Mouse (Mus musculus) forebrain, embryonic 12.5 days (tissue): ENCODE results near the gene Pidd1. TPM values are rescaled to one million over a fixed set of nuclear protein-coding genes. Genes with fewer than 3 reads are reported as not detected.

ENCODE experiments used
- ATAC-seq: fragments of 200-750 bp; cut with Nextera tagmentation; 2 replicates; pipeline ENCODE4 v1.8.0; 2017; ENCODE audit warnings: moderate TSS enrichment; ENCODE audit not compliant: low FRiP score
- H3K27ac ChIP-seq: fragments of 300-500 bp; sonication (generic); 2 replicates; pipeline ENCODE4 v1.5.1; 2016; ENCODE audit warnings: mild to moderate bottlenecking
- H3K27me3 ChIP-seq: fragments of 300-500 bp; sonication (generic); 2 replicates; pipeline ENCODE4 v1.6.1; 2016; ENCODE audit warnings: mild to moderate bottlenecking
- H3K36me3 ChIP-seq: fragments of 300-500 bp; sonication (generic); replicated peaks from 2 replicates; pipeline ENCODE4 v1.6.1; 2016; ENCODE audit warnings: mild to moderate bottlenecking
- H3K4me1 ChIP-seq: fragments of 300-500 bp; sonication (generic); 2 replicates; pipeline ENCODE4 v1.6.1; 2016
- H3K4me2 ChIP-seq: fragments of 300-500 bp; sonication (generic); 2 replicates; pipeline ENCODE4 v1.6.1; 2016; ENCODE audit warnings: mild to moderate bottlenecking, moderate library complexity
- H3K4me3 ChIP-seq: fragments of 300-500 bp; sonication (generic); replicated peaks from 2 replicates; pipeline ENCODE4 v1.5.1; 2016; ENCODE audit warnings: mild to moderate bottlenecking
- H3K9ac ChIP-seq: fragments of 300-500 bp; sonication (generic); 2 replicates; pipeline ENCODE4 v1.6.1; 2016; ENCODE audit warnings: mild to moderate bottlenecking
- H3K9me3 ChIP-seq: fragments of 300-500 bp; sonication (generic); 2 replicates; pipeline ENCODE4 v1.6.1; 2016
- WGBS: fragments of 180-500 bp; shearing (Covaris S2); methylation state at CpG from one replicate; pipeline ENCODE4 v1.1.7; 2016; 5-methylcytosine and 5-hydroxymethylcytosine counted together
- polyA plus RNA-seq: library from polyadenylated mRNA; unstranded; fragments of >200 nt; fragmentation: Nextera tagmentation; extraction: Ambion mirVana; gene quantifications from 2 replicates; pipeline ENCODE4 v1.2.1, GENCODE M21; 2016

Gene Pidd1
- polyA plus RNA-seq, 1 experiment from 2014 or later, result 16.9 TPM

DNA sequence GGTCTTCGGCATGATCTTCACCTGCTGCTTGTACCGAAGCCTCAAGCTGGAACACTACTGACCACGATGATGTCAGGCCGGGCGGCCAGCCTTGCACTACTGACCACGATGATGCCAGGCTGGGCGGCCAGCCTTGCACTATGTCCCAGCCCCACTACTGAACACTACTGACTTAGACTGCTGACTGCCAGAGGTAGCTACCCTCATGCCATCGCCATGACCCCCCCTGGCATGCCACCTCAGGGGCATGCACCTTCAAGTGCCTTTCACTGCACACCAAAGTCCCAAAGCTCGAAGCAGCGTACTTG, 26.8 kb upstream of the Pidd1 start:
- WGBS, result 96% methylated on average over 10 of the region's 10 CpGs
- no peaks in the 10 kb centered on the region for H3K9me3 ChIP-seq
- no peak overlapping the region for H3K27ac ChIP-seq
- H3K9ac ChIP-seq, result no peak overlapping the region
- H3K4me2 ChIP-seq, result no peak overlapping the region
- ATAC-seq, result no peak
- no peak overlapping the region for H3K4me3 ChIP-seq
- peaks cover 16% of the 10 kb centered on the region for H3K27me3 ChIP-seq
- H3K36me3 ChIP-seq, result peaks cover 34% of the 10 kb centered on the region
- H3K4me1 ChIP-seq, result peaks cover 48% of the 10 kb centered on the region

DNA sequence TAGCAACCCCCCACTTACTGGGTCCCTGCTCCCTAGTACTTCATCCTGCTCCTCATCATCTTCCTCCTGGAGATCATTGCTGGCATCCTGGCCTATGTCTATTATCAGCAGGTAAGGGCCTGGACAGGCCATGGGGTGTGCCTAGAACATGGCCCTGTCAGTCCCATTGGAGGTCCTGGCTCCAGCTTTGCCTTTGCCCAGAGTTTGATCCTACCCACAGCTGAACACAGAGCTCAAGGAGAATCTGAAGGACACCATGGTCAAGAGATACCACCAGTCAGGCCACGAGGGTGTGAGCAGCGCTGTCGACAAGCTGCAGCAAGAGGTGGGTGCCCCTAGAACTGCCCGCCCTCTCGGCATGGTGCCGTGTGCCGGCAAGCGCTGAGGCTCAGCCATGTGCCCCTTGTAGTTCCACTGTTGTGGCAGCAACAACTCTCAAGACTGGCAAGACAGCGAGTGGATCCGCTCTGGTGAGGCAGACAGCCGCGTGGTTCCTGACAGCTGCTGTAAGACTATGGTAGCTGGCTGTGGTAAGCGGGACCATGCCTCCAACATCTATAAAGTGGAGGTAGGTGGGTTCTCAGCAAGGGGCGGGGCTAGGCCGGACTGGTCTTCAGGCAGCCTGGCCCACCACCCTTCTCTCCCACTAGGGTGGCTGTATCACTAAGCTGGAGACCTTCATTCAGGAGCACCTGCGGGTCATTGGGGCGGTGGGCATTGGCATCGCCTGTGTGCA, 26.2 kb upstream of the Pidd1 start:
- no peak for ATAC-seq
- peaks cover 34% of the 10 kb centered on the region for H3K36me3 ChIP-seq
- 87% methylated on average over 18 of the region's 18 CpGs for WGBS
- H3K27ac ChIP-seq, result no peak overlapping the region
- H3K4me1 ChIP-seq, result peaks cover 49% of the 10 kb centered on the region
- H3K4me3 ChIP-seq, result no peak overlapping the region
- H3K4me2 ChIP-seq, result no peak overlapping the region
- peaks cover 19% of the 10 kb centered on the region for H3K27me3 ChIP-seq
- H3K9ac ChIP-seq, result no peak overlapping the region
- H3K9me3 ChIP-seq, result no peaks in the 10 kb centered on the region

GRCm38 (mm10) chr7:141469352-141469751, 25.5 kb upstream of the Pidd1 start:
- Histone ChIP-seq H3K27ac (peak overlapping the region; percentile 84), H3K4me1 (peaks cover 53% of the 10 kb centered on the region), H3K36me3 (peaks cover 34% of the 10 kb centered on the region), H3K4me2 (peak overlapping the region; percentile 65), H3K4me3 (peak overlapping the region; percentile 60), H3K9me3 (no peaks in the 10 kb centered on the region), H3K9ac (peak overlapping the region; percentile 71; the same call in 1 of the 2 replicates), H3K27me3 (peaks cover 26% of the 10 kb centered on the region)
- no peak for ATAC-seq
- 79% methylated on average over 6 of the region's 6 CpGs for WGBS

GRCm38 (mm10) chr7:141468522-141469211, 24.8 kb upstream of the Pidd1 start:
- Histone ChIP-seq H3K9me3 (no peaks in the 10 kb centered on the region), H3K4me1 (peaks cover 46% of the 10 kb centered on the region), H3K36me3 (peaks cover 34% of the 10 kb centered on the region), H3K27me3 (peaks cover 33% of the 10 kb centered on the region), H3K9ac (peak overlapping the region; percentile 71), H3K27ac (peak overlapping the region; percentile 84), H3K4me2 (peak overlapping the region; percentile 65), H3K4me3 (peak overlapping the region; percentile 60)
- ATAC-seq, result peak; percentile 82
- 21% methylated on average over 8 of the region's 8 CpGs for WGBS

DNA sequence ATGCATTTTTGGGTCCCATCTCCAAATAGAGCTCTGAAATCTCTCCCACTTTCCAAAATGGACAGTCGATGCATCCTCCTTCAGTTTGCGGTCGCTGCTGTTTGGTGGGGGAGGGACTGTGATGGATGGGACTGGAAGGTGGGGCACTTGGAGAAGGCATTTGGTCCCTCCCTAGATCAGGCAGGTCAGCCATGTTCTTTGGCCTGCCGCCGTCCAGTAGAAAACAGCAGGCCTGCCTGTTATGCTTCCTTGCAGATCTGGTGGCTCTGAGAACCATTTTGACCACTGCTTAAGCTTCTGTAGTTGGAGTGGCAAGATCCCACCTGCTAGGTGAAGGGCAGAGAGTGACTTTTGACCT, 24.3 kb upstream of the Pidd1 start:
- H3K4me3 ChIP-seq, result peak overlapping the region; percentile 60
- H3K9ac ChIP-seq, result peak overlapping the region; percentile 71
- peak overlapping the region; percentile 84 for H3K27ac ChIP-seq
- H3K36me3 ChIP-seq, result peaks cover 34% of the 10 kb centered on the region
- H3K27me3 ChIP-seq, result peaks cover 38% of the 10 kb centered on the region
- H3K4me2 ChIP-seq, result peak overlapping the region; percentile 65
- peaks cover 41% of the 10 kb centered on the region for H3K4me1 ChIP-seq
- ATAC-seq, result peak; percentile 6; the same call in 1 of the 2 replicates
- H3K9me3 ChIP-seq, result no peaks in the 10 kb centered on the region
- WGBS, result 29% methylated on average over 5 of the region's 5 CpGs

GRCm38 (mm10) chr7:141467230-141468030, 23.6 kb upstream of the Pidd1 start, which contains the start of gene Cd151:
Gene Cd151, plus strand, starts transcription at chr7:141467392.
- Histone ChIP-seq H3K9ac (peak within 1 kb of the TSS; percentile 71), H3K27me3 (peaks cover 45% of the 10 kb centered on the region), H3K4me1 (peaks cover 42% of the 10 kb centered on the region), H3K36me3 (peaks cover 29% of the 10 kb centered on the region), H3K27ac (peak within 1 kb of the TSS; percentile 84), H3K9me3 (no peaks in the 10 kb centered on the region), H3K4me2 (peak within 1 kb of the TSS; percentile 65), H3K4me3 (peak within 1 kb of the TSS; percentile 60)
- ATAC-seq, result peak; percentile 72
- under 1% methylated on average over 52 of the region's 52 CpGs for WGBS

DNA sequence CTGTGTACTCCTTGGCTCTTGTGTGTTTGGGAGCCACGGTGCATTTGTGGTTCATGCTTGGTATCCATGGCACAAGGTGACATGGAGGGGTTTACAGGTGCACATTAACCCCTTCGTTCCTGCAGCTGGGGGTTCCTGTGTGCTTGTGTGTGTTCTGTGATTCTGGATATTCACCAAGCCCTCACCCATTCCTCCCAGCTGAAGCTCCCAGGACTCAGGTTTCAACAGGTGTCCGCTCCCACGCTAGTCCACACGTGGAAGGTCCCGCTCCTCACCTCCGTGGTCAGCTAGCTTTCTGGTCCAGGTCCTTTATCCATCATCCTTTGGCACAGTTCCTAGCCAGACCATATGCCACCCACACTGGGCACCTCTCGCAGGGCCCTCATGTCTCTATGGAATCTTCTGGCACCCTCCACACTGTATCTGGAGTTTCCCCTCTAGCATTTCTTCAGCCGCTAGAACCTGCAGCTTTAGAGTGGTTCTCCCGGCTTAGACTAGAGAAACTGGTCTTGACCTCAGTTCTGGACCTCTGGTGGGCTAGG, 22.9 kb upstream of the Pidd1 start:
- 61% methylated on average over 10 of the region's 10 CpGs for WGBS
- ATAC-seq, result no peak
- peaks cover 53% of the 10 kb centered on the region for H3K27me3 ChIP-seq
- peak overlapping the region; percentile 60 for H3K4me3 ChIP-seq
- peak overlapping the region; percentile 71 for H3K9ac ChIP-seq
- H3K4me2 ChIP-seq, result peak overlapping the region; percentile 65
- H3K4me1 ChIP-seq, result peaks cover 50% of the 10 kb centered on the region
- no peaks in the 10 kb centered on the region for H3K9me3 ChIP-seq
- no peak overlapping the region for H3K27ac ChIP-seq
- H3K36me3 ChIP-seq, result peaks cover 23% of the 10 kb centered on the region

DNA sequence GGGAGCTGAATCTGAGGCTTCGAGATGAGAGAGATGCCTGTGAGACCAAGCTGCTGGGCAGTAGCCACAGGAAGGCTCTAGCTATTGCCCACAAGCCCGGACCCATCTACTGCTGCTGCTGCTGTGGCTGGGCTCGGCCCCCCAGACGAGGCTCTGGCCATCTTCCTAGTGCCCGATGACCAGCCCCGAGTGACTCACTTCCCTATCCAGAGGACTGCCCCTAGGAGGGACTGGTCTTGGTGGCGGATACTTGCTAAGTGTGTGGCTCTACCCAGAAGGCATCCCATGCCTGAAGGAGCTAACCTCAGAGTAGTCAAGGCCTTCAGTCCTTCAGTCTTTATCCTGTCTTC, 22.2 kb upstream of the Pidd1 start:
- Histone ChIP-seq H3K27ac (no peak overlapping the region), H3K9ac (no peak overlapping the region), H3K36me3 (peaks cover 17% of the 10 kb centered on the region), H3K9me3 (no peaks in the 10 kb centered on the region), H3K4me3 (no peak overlapping the region), H3K4me1 (peaks cover 54% of the 10 kb centered on the region), H3K4me2 (no peak overlapping the region), H3K27me3 (peaks cover 59% of the 10 kb centered on the region)
- 77% methylated on average over 7 of the region's 7 CpGs for WGBS
- ATAC-seq, result no peak

DNA sequence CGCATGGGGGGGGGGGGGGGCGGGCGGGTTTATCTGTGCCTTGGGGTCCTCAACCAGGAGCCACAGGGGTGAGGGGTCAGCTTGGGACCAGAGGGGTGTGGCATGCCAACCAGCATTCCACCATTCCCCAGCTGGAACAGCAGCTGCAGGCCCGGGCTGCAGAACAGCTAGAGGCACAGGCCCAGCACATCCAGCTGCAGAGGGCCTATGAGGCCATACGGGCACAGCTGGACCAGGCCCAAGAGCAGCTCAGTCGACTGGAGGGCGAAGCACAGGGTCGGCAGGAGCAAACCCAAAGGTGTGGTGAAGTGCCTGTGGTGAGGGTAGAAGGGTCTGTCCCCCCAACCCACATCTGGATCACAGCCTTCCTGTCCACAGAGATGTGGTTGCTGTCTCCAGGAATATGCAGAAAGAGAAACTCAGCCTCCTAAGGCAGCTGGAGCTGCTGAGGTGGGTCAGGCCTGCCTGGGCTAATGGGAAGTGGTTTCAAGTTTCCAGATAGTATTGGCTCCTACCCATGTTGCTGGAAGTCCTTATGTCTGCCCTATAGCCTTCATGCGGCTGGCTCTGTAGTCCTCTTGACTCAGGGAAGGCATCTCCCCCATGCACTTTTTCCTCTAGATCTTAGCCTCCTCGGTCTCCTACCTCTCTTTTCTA, 21.7 kb upstream of the Pidd1 start:
- no peak for ATAC-seq
- Histone ChIP-seq H3K9ac (peak overlapping the region; percentile 25; the same call in 1 of the 2 replicates), H3K4me2 (no peak overlapping the region), H3K27ac (no peak overlapping the region), H3K9me3 (no peaks in the 10 kb centered on the region), H3K36me3 (peaks cover 12% of the 10 kb centered on the region), H3K4me3 (no peak overlapping the region), H3K4me1 (peaks cover 54% of the 10 kb centered on the region), H3K27me3 (peaks cover 64% of the 10 kb centered on the region)
- WGBS, result 49% methylated on average over 8 of the region's 10 CpGs

DNA sequence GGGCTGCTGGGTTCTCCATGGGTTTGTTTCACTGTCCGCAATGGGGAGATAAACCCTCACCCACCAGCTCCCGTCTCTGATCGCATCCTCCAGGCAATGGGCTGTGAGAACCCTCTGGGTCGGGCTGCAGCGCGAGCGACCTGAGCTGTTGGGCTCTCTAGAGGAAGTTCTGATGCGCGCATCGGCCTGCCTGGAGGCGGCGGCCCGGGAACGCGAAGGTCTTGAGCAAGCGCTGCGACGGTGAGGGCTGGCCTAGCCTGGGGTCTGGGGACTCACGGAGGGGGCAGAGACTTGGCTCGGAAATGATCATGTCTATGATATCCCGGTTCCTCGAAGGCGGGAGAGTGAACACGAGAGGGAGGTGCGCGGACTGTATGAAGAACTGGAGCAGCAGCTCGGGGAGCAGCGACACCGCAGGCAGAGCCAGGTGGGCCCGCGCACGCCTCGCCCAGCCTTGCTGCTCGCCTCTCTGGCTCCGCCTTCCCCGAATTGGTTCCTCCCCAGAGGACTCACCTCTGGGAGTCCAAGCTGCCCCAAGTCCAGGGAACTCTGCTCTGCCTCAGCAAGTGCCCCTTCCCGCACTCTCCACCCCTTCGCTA, 20.9 kb upstream of the Pidd1 start:
- H3K4me3 ChIP-seq, result peak overlapping the region; percentile 13
- peaks cover 54% of the 10 kb centered on the region for H3K4me1 ChIP-seq
- no peak overlapping the region for H3K27ac ChIP-seq
- peaks cover 73% of the 10 kb centered on the region for H3K27me3 ChIP-seq
- WGBS, result 2% methylated on average over 38 of the region's 38 CpGs
- no peaks in the 10 kb centered on the region for H3K9me3 ChIP-seq
- H3K9ac ChIP-seq, result 0 out of 2 replicates have a peak overlapping the region, but pooled peaks have one; percentile 25
- ATAC-seq, result no peak
- peak overlapping the region; percentile 15 for H3K4me2 ChIP-seq
- peaks cover 4% of the 10 kb centered on the region; the same call in 1 of the 2 replicates for H3K36me3 ChIP-seq

- Histone ChIP-seq H3K9ac (no peak overlapping the region), H3K27me3 (peaks cover 79% of the 10 kb centered on the region), H3K4me3 (peak overlapping the region; percentile 13), H3K36me3 (peaks cover 7% of the 10 kb centered on the region; the same call in 1 of the 2 replicates), H3K9me3 (no peaks in the 10 kb centered on the region), H3K4me1 (peaks cover 47% of the 10 kb centered on the region), H3K27ac (no peak overlapping the region), H3K4me2 (0 out of 2 replicates have a peak overlapping the region, but pooled peaks have one; percentile 15)
- no peak for ATAC-seq
- WGBS, result 23% methylated on average over 12 of the region's 12 CpGs
Measured at GRCm38 (mm10) chr7:141463824-141464602, 20.2 kb upstream of the Pidd1 start.
